ENCODE assay signal across 8 mouse cellular contexts in genomic region chr1:63273339-63273951, GRCm38 (mm10). TPM values are rescaled to one million over a fixed set of nuclear protein-coding genes. Genes with fewer than 3 reads are reported as not detected.
DNase-seq lines count a peak whose midpoint lies in the region; ATAC-seq and TF ChIP-seq lines count a peak whose summit lies in the region.

No protein-coding gene starts in this region.

- TF ChIP-seq CTCF in kidney, adult 2 months (conservative IDR thresholded peaks at IDR 0.05; ENCODE audit: insufficient read depth, insufficient read length, low read depth, low read length) = no peak

- ATAC-seq in common myeloid progenitor, adult 5-6 weeks (replicated peaks; ENCODE audit: low read depth, poor library complexity, severe bottlenecking) = peak; percentile 18; the same call in 1 of the 2 replicates
- ATAC-seq in granulocyte monocyte progenitor cell, adult 5-6 weeks (replicated peaks; ENCODE audit: poor library complexity, severe bottlenecking) = peak; percentile 14; the same call in 1 of the 2 replicates
- peak; percentile 23; the same call in 1 of the 2 replicates for ATAC-seq in midbrain, embryonic 12.5 days (ENCODE audit: low FRiP score, low read depth)
- no peak for ATAC-seq in megakaryocyte progenitor cell, adult 5-6 weeks (replicated peaks; ENCODE audit: poor library complexity)

- peak overlapping the region; percentile 45 for H3K4me3 ChIP-seq in kidney, adult 2 months (ENCODE audit: insufficient read depth, low read depth, low read length)
- peak overlapping the region; percentile 69 for H3K4me3 ChIP-seq in midbrain, embryonic 12.5 days

- peak overlapping the region; percentile 60 for H3K4me2 ChIP-seq in midbrain, embryonic 12.5 days (replicated peaks)

- no peak for TF ChIP-seq POLR2A in kidney, adult 2 months (IDR thresholded peaks at IDR 0.05; ENCODE audit: low read depth, low read length)

- H3K36me3 ChIP-seq in kidney, adult 2 months (ENCODE audit: control insufficient read depth, insufficient read depth, low read length) = no peaks in the 10 kb centered on the region
- no peaks in the 10 kb centered on the region for H3K36me3 ChIP-seq in midbrain, embryonic 12.5 days

- H3K4me1 ChIP-seq in kidney, adult 2 months (ENCODE audit: control insufficient read depth, insufficient read depth, low read length) = peaks cover 3% of the 10 kb centered on the region; the same call in 1 of the 2 replicates
- peaks cover 7% of the 10 kb centered on the region for H3K4me1 ChIP-seq in midbrain, embryonic 12.5 days

- H3K9ac ChIP-seq in midbrain, embryonic 12.5 days (replicated peaks) = peak overlapping the region; percentile 83

- H3K27me3 ChIP-seq in kidney, adult 2 months (replicated peaks; ENCODE audit: control insufficient read depth, insufficient read depth, low read length) = peaks cover 16% of the 10 kb centered on the region
- H3K27me3 ChIP-seq in midbrain, embryonic 12.5 days = peaks cover 61% of the 10 kb centered on the region

- H3K27ac ChIP-seq in kidney, adult 2 months (ENCODE audit: insufficient read depth, low read depth, low read length) = no peak overlapping the region
- peak overlapping the region; percentile 78 for H3K27ac ChIP-seq in midbrain, embryonic 12.5 days (replicated peaks)

- no peaks in the 10 kb centered on the region for H3K9me3 ChIP-seq in midbrain, embryonic 12.5 days

- WGBS in kidney, adult 2 months = 2% methylated on average over 88 of the region's 89 CpGs
- under 1% methylated on average over 74 of the region's 89 CpGs for WGBS in midbrain, embryonic 12.5 days

- no peak for DNase-seq in kidney, adult 2 months
- no peak for DNase-seq in kidney, postnatal 25 days
- DNase-seq in right cerebral cortex, postnatal 25 days = no peak
- DNase-seq in ovary, postnatal 36 days (ENCODE audit: low spot score) = no peak

RNA-seq across cellular contexts. Expression of gene Zdbf2, which starts 0.4 kb away (rescaled TPM):
- 0.03 TPM in 2 replicates for polyA plus RNA-seq in kidney, adult 2 months (2012; rRNA removed)
- total RNA-seq in common myeloid progenitor, adult 5-6 weeks (2017) = not detected in 2 replicates
- not detected in 2 replicates for total RNA-seq in granulocyte monocyte progenitor cell, adult 5-6 weeks (2014; fragmentation: Nextera tagmentation)
- total RNA-seq in granulocyte monocyte progenitor cell, adult 5-6 weeks (2017) = not detected in 2 replicates
- polyA plus RNA-seq in midbrain, embryonic 12.5 days (2016; fragmentation: Nextera tagmentation; extraction: Ambion mirVana) = 30.9 and 40.2 TPM in 2 replicates
- not detected in 2 replicates for total RNA-seq in megakaryocyte progenitor cell, adult 5-6 weeks (2015)
- total RNA-seq in megakaryocyte progenitor cell, adult 5-6 weeks (2017) = not detected in 2 replicates

RNA-seq across cellular contexts. Expression of gene Gpr1, which starts 59.1 kb away (rescaled TPM):
- polyA plus RNA-seq in kidney, adult 2 months (2012; rRNA removed) = 0.05 and 0.06 TPM in 2 replicates
- not detected in 2 replicates for total RNA-seq in common myeloid progenitor, adult 5-6 weeks (2017)
- total RNA-seq in granulocyte monocyte progenitor cell, adult 5-6 weeks (2014; fragmentation: Nextera tagmentation) = not detected in 2 replicates
- not detected in 2 replicates for total RNA-seq in granulocyte monocyte progenitor cell, adult 5-6 weeks (2017)
- 0.15 and 0.20 TPM in 2 replicates for polyA plus RNA-seq in midbrain, embryonic 12.5 days (2016; fragmentation: Nextera tagmentation; extraction: Ambion mirVana)
- total RNA-seq in megakaryocyte progenitor cell, adult 5-6 weeks (2015) = not detected in 2 replicates
- total RNA-seq in megakaryocyte progenitor cell, adult 5-6 weeks (2017) = not detected in 2 replicates
